Mouse (Mus musculus) megakaryocyte, embryonic 14.5 days (primary cell): ENCODE measurements around the gene Dtd2.

Experiments
- FLI1 ChIP-seq: IDR thresholded peaks from 2 replicates; pipeline ENCODE4 v1.6.1; 2012; ENCODE audit warnings: low read length, inconsistent platforms, mixed read lengths
- GATA1 ChIP-seq: IDR thresholded peaks from 3 replicates; pipeline ENCODE4 v1.6.1; 2012; ENCODE audit warnings: mixed read lengths, low read length, inconsistent platforms, borderline replicate concordance

GRCm38 (mm10) chr12:52001544-52001943 is 4.8 kb downstream of the Dtd2 start:
- no peak for TF ChIP-seq GATA1
- no peak for TF ChIP-seq FLI1
